Mouse (Mus musculus): Measurements from ENCODE around the gene Map2k5. TPM values are rescaled to one million over a fixed set of nuclear protein-coding genes. Genes with fewer than 3 reads are reported as not detected.

Map2k5 gene
- total RNA-seq, 2 experiments from 2014 or later, result 21.8 to 27.1 TPM

DNA sequence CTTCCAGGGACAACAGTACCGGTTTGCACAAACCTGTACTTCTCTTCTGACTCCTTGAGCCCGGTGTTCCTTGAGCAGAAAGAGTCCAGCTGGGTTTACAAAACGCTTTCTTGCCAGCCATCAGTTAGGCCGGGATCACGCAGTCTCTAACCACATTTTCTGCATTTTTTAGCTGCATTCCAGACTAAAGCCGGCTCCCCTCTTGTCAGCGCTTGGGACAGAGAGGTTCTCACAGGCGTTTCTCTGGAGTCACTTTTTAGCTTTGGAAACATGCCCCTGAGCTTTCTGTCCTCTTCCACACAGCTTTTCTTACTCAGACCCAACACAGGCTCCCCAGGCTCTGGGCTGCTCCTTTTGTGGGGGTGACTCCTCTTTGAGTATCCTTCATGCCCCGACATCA is 230.4 kb downstream of the Map2k5 start:
- DNase-seq (ENCODE audit: low spot score in 2 of 2), result no peak

DNA sequence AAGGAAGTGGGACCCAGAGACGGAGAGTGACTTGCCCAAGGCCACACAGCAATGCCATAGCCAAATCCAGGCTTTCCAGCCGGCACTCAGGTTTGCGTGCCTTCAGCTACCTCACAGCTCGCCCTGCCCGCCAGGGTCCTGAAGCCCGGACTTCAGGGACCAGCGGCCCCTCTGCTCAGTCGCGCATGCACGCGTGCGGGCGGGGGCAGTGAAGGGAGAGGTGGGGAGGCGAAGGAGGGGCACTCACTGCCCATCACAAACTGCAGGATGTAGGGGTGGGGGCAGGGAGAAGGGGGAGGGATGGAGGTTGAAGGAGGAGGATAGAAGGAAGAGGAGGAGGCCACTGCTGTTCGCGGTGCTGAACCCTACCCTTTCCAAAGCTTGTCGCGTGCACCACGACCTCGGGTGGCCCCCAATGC is 230.8 kb downstream of the Map2k5 start:
- no peak for DNase-seq (ENCODE audit: low spot score in 2 of 2)

DNA sequence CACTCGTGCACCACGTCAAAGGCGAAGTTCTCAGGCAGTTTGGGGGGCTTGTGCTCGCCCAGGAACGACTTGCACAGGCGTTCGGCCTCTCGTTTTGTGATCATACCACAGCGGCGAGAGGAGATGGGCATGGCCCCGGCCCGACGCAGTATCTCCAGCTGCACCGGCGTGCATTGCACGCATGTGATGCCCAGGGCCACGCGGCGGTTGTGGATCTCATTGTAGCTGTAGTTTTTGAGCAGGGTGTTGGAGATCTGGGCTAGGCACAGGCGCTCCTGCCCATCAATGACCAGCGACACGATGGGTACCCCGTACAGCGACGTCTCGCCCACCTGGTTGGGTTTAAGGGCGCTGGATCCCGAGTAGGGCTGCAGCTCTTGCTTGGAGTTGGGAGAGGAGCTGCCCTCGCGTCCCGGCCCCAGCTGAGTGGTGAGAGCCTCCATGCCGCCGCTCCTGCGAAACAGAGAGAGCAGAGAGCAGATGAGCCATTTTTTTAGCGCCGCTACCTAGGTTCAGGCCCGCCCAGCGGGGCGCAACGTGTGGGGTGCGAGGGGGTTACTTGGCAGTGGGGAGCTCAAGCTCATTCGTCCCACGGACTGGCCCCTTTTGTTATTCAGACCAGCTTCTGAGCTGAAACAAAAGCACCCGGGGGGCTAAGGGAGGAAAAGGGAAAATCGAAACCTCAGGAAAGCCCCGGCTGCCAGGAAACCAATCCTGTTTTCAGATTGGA is 231.4 kb downstream of the Map2k5 start:
- DNase-seq (ENCODE audit: low spot score in 2 of 2), result no peak

DNA sequence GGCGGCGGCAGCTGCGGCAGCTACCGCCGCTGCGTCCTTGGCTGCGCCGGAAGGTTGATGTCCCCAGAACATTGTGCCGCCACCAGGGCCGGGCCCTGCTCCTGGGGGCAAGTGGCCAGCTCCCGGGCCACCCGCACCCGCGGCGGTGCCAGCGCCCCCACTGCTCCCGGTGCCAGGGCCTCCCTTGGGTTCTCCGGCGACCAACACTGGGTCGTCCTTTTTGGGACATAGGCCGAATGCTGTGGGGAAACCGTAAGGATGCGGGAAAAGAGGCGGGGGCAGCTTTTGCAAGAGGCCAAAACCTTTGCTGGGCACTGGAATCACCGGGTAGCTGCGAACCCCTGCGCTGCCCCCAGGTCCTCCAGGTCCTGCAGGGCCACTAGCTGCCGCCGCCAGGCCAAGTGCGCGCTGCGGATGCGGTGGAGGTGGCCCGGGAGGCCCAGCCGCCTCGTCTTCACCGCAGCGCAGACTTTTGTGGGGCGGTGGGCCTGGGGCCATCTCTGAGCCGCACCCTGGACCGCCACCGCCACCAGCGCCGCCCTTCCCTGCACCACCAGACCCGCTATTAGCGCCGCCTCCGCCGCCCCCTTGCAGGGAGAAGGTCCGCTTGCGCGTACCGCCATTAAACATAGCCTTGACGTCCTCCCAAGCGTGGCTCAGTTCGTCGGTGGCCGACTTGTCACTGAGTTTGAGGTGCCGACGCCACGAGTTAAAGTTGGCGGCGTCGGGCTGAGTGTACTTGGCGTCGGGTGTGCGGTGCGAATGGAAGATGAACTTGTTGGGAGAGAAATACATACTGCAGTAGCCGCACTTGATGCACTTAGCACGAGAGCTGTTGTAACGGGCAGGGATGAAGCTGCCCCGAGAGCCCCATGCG is 232.2 kb downstream of the Map2k5 start:
- DNase-seq (ENCODE audit: low spot score in 2 of 2), result no peak

DNA sequence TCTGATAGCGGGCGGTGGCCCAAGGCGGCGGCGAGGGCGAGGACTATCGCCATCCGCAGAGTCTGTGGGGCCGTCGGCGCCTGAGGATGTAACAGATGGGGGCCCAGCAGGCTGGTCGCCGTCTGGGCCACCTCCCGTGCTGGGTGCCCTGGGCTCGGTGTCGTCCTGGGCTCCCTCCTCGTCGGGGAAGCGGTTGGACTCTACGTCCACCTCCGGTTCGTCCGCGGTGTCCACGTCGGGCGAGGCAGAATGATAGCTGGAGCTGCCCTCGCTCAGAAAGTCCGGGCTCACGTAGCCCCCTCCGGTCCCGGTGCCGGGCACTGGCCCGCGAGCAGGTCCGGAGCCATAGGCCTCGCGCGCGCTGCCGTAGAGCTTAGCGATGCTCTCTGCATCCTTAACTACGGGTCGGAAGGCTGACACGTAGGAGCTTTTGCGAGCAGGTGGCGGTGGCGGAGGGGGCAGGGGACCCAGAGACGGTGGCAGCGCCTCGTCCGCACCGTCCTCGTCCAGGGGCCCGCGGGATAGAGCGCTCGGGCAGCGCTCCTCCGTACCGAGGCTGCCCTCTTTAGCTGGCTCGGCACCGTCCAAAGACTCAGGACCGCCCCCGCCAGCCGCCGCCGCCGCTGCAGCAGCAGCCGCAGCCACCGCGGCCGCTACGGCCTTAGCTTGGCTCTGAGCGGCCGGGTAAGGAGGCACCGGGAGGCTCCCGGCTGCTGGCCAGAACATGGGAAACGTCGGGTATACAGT is 233.0 kb downstream of the Map2k5 start:
- no peak for DNase-seq (ENCODE audit: low spot score in 2 of 2)

DNA sequence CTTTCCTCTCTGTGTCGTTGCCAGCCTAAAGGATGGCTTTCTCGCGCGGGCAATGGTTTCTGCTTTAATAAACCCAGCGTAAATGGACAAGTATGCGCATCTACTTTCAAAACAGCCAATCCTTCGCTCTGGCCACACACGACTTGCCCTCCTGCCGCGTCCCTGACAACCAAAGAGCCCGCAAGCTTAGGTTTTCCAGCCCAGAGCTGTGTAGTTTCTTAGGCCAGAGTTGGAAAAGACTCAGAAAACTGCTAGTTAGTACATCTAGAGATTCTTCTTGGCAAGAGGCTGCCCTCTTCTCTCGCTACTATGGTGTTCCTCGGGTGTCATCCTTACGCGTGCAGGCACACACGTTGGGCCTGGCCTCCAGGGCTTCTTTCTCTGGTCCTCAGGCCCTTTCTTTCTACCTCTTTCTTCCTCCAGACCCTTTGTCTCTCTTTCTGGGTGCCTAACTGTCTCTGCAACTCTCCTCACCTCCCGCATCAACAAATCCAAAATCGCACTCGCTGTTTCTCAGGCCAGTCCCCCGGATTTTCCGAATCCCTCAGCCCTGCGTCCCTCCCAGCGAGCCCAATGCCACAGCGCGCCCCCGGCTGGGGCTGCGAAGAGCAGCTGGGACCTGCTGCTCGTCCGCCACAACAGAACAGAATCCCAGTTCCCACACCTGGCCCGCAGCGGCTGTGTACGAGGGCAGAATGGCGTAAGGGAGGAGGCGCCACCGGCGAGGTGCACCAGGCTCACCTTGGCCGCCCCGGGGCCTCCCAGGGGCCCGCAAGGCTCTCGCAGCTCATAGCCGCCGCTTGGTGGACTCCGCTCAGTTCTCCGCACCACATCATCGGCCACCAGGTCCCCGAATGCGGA is 233.8 kb downstream of the Map2k5 start:
- DNase-seq (ENCODE audit: low spot score in 2 of 2), result no peak

DNA sequence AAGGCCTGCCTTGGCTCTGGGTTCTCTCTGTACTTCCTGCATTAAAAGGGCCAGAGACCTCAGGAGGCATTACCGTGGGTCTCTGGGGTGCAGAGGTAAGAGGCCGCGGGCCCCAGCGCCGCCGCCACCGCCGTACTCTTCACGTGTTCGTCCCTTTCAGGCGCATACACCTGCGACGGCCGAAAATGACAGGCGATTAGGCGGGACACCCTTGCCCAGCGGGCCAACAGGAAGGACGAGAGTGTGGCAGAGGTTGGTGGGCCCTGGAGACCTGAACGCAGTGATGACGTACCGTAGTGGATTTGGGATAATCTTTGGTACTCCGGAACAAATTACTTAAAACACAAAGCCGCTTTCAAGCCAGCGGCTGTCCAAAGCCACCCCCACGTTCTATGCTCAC is 234.5 kb downstream of the Map2k5 start:
- DNase-seq (ENCODE audit: low spot score in 2 of 2), result no peak

DNA sequence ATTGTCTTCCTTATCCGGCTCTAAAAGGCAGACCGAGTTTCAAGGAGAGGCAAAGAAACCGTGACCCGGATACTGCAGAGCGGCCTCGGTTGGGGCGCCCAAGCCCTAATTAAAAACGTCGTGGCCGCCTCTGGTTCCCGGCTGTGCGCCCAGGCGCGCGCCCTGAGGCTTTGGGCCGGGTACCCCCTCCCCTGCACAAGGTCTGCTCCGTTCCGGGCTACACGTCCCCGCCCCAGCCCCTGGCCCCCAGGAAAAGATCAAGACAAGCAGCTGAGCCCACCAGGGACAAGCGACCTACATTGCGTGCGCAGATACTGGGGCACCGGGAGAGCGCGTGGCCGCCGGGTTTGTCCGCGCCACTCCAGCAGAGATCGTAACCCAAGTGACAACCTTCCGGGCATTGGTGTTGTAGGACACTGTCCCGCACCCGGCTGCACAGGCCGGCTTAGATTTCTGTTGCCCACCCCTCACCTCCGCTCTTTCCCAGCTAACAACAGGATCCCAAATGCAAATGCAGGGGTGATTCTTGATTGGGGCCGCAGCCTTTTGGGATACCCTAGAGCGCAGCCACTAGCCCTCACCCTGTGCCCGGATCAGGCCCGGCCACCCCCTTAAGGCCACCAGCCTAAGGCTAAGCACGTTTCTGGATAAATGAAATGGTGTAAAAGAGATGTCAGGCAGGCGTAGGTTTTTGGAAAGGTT is 235.2 kb downstream of the Map2k5 start:
- no peak for DNase-seq (ENCODE audit: low spot score in 2 of 2)

DNA sequence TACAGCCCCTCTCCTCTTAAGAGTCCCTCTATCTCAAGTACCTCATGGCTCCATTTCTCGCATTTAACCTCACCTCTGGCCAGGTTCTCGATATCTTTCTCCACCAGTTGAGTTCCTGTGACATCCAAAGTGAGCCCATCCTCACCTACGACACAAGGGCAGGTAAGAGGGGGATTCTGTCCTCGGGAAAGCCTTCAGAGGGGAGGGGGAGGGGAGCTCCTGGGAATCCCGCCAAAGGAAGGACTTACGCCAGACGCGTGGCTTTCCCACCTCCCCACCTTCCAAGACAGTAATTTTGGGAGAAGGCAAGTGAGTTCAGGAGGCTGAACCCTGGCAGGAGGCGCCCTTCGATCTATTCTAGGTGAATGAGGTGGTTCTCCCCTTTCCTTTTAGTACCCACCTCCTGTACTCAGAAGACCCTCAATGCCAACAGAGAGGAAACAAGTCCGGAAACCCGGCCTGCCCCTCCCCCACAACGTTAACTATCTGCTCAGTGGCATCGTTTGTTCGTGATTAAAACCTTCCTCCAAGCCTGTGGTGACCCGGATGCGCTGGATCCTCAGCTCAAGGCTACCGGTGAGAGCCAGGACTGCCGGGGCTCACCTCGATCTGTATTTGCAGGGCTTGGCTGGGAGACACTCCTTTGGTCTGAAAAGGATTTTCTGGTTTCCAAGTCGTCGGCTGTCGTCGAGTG is 235.9 kb downstream of the Map2k5 start:
- DNase-seq (ENCODE audit: low spot score in 2 of 2), result no peak

DNA sequence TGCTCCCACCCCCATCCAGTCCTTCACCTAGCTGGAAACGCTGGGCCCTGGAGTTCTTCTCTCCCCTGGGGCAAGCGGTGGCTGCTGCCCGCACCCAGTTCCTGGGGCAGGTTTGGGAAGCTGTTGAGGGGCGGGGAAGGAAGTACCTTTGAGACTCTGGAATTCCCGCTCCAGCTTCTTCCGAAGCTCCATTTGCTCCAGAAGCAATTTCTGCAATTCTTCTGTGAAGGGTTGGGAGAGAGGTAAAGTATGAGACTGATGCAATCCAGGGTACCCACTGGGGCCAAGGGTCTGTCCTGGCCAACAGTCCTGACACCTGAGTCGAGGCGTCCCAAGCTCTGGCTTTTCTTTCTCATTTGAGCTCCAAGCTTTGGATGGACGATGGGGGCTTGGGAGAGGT is 237.5 kb downstream of the Map2k5 start:
- DNase-seq (ENCODE audit: low spot score in 2 of 2), result no peak

DNA sequence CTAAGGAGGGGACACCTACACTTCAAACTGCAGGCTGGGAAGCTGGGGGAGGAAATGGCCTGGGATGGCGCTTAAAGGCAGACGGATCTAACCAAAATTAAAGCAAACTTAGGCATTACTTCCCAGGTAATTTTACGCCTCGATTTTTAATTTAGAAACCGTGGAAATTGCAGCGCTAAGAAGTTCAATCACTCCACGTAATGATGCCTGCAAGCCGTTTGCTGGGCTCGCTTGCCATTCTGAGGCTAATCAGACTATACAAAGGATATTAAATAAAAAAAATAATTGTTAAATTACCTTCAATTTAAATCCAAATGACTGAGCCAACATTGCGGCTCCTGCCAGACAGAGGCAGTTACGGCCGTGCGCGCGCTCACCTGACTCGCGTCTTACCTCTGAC is 238.0 kb downstream of the Map2k5 start:
- DNase-seq (ENCODE audit: low spot score in 2 of 2), result no peak

DNA sequence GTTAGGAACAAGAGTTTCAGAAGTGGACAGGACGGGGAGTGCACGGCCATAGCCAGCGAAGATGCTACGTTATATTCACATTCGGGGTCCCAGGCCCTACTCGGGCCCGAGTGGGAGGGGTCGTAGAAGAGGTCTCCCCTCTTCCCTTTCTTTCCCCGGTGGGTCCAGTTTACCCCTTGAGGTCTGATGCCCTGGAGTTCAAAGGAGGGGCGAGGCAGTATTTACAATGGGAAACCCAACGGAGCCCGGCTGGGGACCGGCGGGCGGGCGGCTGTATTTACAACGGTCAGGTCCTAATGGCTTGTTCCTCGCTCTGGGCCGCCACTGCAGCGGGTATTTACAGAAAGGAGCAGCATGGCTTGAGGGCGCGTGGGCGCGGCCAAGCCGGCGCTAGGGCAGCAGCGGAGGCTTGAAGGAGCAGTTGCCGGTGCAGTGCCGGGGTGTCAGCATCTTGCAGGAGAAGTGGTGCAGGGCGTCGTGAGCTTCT is 239.2 kb downstream of the Map2k5 start:
- DNase-seq (ENCODE audit: low spot score in 2 of 2), result peak in 1 of 2 experiments; percentile 27

DNA sequence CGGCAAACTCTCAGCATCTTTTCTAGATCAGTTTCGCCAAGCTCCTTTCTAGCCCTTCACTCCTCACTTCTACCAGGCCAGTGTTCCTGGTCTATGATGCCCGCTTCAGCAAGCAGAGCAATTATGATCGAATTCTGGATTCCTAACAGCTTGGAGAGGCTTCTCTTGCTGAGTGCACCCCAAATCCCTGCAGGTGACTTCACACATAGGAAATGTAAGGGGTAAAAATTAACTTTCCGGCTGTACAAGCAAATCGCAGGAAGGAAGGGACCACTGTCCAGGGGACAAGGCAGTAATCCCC is 240.1 kb downstream of the Map2k5 start:
- DNase-seq (ENCODE audit: low spot score in 2 of 2), result no peak

DNA sequence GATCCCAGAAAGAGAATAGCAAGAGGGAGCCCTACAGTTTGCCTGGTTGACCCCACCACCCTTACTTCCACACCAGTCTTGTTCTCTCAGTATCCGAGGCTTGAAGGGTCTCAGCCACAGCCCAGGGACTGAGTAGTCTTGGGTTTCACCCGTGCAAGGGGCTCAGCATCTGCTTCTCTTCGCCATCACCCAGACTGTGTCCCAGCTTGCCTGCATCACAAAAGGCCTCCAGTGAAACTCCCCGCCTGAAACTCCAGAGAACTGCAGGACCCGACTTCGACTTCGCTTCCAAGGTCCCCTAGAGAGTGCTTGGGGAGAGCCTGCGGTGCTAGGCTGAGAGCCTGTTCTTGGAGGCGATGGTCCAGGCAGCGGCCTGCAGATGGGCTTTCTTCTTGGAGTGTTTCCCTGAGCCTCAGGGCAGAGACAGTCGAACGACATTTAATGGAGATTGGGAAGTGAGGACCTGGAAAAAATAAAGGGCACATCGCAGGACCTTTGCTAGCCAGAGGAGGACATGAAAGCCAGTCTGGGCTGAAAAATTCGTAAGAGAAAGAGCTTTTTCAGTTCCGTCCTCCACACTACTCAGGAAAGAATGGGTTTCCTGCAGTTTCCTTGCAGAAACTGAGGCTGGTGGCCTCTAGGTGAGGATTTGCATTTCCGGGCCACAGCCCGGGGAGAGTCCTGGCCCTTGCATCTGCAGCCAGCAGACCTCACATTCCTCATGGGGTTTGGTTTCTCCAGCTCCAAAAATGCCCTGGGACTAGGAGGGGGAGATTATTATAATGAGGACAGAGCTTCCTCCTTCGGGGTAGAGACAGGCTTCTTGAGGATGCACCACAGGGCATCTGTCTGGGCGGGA is 240.7 kb downstream of the Map2k5 start:
- DNase-seq (ENCODE audit: low spot score in 2 of 2), result no peak

DNA sequence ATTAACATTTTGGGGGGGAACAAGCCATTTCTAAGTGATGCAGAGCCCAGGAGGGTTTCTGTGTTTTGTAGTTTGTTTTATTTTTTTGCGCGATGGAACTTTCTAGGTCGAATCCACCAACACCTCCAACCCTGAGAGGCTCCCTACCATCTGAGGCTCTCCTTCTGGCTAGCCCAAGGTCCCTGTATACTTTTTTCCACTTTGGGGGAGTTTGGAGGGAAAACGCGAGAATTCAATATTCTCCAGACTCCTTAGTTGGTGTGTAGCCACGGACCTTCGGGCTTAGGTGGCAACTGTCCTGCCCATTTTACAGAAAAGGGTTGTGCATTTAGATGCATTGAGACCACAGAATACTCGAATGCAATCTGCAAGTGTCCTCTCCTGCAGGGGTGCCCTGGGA is 241.5 kb downstream of the Map2k5 start:
- no peak for DNase-seq (ENCODE audit: low spot score in 2 of 2)

DNA sequence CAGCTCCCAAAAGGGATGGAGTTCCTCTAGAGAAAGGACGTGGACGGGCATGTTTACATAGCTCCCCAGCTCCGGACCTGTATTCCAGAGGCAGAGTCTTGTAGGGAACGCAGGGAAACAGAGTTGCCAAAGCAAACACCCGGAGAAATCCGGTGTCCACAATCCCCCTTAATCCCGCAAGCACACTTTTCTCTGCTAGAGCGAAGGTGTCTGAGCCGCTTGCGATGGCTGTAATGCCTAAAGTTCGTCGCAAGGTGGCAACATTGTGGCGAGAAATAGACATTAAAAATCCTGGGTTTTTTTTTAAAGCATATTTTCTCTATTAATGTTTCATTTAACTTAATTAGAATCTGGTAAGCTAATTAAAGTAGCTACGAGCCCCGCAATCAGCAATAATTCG is 241.9 kb downstream of the Map2k5 start:
- peak in 1 of 2 experiments; percentile 32 for DNase-seq (ENCODE audit: low spot score in 2 of 2)

DNA sequence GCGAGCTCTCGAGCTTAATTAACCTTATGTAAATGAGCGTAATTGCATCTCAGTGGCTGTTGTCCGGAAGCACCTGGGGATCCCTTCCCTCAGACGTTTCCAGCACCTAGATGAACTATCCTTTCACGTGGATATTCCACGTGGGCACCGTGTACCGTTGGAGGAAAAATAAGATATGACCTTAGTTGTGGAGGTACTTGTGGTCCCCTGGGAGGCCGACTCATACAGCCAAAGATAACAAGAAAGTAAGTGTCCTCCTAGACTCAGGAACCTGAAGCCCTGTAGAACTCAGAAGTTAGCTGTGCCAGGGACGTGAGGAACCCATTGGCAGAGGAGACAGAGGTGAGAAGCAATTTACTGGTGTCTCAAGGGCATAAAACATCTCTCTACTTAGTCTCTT is 242.3 kb downstream of the Map2k5 start:
- no peak for DNase-seq (ENCODE audit: low spot score in 2 of 2)

DNA sequence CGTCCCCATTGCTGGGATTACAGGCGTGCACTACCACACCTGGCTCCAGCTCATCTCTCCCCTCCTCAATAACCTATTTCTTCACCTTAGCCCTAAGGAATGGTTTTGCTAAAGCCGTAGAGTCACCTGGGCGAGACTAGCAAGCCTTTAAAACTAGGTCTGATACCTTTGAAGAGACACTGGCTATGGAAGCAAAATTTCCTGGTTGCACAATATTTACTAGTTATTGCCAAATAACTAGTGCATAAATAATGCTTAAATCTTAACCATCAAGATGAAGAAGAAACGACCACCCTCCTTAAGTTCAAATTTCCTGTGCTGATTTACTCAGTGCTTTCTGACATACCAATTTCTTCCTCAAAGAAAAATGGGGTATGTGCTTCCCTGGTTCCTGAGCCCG is 244.0 kb downstream of the Map2k5 start:
- DNase-seq (ENCODE audit: low spot score in 2 of 2), result no peak
